Mouse (Mus musculus) adrenal gland, postnatal 14 days (tissue): ENCODE measurements around the gene Chrdl1. TPM values are rescaled to one million over a fixed set of nuclear protein-coding genes. Genes with fewer than 3 reads are reported as not detected.

Experiments used
- DNase-seq: peaks from one replicate; pipeline ENCODE4 v3.0.0; 2021; ENCODE audit warnings: mixed read lengths
- long read RNA-seq, 2 experiments: library from polyadenylated mRNA; stranded (forward); transcript quantifications; one replicate each; pipeline ENCODE4 v2.0.0; 2021
- total RNA-seq: library from RNA; stranded (reverse); gene quantifications from 2 replicates; pipeline ENCODE4 v1.2.3, GENCODE M21; 2021

Gene Chrdl1
- 2.0 and 4.4 TPM in 2 replicates for total RNA-seq
- long read RNA-seq, experiment 1, result 0 reads
- long read RNA-seq, experiment 2, result 0 reads

DNA sequence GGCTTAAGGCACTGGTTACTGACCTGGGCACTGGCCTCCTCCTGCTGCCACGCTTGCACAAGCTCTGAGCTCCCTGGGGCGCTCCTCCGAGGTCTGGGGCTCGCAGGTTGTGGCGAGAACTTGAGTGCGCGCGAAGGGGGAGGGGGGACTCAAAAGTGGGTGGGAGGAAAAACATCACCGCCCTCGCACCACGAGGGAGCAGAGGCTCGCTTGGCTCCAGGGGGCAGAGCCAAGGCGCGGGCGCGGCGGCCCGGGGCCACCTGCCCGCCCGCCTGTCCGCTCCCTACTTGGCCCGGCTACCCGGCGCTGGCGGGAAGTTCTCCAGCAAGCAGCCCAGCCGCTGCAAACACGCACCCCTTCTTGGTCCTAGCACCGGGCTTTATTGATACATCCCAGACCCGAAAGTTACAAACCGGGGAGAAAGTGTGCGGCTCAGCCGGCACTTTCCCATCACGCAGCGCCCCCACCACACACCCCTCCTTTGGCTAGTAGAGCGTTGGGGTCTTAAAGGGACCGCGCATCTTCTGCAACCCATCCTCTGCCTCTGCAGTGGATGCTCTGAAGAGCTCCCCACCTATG, at the start of gene Chrdl1:
TSS of gene Chrdl1 (minus strand) at position 472 of the 579 bp plus-strand sequence.
- peak; percentile 24 for DNase-seq

DNA sequence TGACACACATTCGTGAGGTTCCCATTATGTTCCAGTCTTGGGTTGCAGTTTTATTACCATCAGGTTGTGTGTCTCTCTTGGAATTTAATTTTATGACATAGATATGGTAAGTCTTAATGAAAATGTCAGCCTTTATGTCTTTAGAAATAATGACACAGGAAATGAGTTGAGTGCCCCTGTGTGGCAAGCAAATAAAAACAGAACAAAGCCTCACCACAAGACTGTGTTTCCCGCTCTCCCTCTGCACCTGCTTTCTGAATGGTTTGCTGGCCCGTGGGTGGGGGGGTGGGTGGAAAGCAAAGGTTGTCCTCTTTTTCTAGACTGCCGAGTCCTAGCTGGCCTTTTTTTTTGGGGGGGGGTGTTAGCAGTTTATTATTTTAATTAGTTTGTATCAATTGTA, 48.6 kb upstream of the Chrdl1 start:
- no peak for DNase-seq

DNA sequence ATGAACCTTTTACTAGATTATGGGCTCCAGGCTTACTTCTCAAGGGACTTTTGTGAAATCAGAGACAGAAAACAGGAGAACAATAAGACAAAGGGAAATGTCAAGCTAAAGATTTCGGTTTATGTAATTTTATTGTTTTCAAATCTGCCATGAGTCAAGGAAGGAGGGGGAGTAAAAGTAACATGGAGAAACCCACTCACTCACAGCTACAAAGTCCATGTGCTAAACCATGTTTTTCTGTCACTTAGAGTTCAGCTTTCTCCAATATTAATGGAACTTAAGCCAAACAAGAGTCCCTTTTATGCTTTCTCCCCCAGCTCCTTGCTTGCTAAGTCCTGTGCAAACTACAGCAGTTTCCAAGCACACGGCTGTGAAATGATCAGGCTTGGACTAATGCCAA, 10.5 kb upstream of the Chrdl1 start:
- DNase-seq, result no peak

DNA sequence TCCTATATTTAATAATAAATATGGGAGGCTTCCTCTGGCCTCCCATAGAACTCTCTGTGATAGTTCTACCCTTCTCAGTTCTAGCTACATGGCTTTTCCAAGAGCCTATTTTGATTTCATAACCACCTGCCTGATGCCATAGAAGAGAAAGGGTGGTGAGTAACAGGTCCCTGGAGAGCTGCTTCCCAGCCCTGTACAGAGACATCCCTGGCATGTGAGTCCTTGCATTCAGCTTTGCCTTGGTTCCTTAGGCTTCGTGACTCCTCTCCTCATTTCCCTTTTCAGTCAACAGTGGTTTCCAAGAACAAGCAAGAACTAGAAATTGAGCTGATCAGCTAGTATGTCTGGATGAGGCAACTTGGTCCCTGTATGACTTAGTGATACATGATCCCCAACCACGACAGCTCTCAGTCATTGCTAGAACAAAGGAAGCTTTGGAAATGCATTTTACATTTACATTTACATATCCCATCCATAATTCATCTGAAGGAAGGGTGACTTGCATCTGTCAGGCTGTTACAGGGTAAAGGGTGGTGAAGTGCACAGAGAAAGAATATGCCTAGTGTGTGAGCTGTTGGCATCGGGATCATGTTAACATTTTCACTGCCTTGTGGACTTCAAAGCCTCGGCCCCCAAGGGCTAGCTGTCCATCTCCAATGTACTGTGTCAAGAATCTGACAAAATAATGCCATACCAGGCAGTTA, 27.7 kb downstream of the Chrdl1 start:
- no peak for DNase-seq

DNA sequence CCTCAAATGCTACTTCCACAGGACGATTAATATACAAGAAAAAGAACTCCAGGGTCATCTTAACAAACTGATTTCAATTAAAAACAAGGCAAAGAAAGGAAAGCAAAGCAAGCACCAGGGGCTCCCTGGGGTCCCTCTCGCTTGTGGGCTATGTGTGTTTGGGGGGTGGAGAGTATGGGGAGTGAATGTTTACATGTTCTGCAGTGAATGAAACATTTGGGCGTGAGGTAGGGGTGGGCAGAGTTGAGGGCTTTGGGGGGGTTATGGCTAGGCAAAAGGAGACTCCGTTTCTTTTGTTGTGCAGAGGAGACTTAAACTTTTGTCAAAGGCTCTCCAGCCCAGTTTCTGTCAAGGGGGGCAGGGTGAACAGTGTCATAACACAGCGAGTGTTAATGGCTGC, 46.8 kb downstream of the Chrdl1 start:
- DNase-seq, result no peak

DNA sequence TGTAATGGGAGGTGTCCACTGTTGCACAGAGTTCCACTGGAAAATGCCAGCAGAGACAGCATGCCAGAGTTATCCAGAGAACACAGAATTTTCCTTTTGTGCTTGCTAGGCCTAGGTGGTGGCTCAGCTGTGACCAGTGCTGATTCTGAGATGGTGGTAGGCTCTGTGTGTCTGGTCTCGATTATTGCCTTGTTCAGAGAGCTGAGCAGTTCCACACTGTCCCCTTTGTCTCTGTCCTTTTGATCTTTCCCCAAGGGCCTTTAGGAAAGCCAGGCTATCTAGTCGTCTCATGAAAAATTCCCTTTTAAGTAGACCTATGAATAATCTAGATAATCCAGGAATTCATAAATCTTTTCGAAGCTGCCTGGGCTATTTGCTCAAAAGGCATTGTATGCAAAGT, 47.3 kb downstream of the Chrdl1 start:
- no peak for DNase-seq

DNA sequence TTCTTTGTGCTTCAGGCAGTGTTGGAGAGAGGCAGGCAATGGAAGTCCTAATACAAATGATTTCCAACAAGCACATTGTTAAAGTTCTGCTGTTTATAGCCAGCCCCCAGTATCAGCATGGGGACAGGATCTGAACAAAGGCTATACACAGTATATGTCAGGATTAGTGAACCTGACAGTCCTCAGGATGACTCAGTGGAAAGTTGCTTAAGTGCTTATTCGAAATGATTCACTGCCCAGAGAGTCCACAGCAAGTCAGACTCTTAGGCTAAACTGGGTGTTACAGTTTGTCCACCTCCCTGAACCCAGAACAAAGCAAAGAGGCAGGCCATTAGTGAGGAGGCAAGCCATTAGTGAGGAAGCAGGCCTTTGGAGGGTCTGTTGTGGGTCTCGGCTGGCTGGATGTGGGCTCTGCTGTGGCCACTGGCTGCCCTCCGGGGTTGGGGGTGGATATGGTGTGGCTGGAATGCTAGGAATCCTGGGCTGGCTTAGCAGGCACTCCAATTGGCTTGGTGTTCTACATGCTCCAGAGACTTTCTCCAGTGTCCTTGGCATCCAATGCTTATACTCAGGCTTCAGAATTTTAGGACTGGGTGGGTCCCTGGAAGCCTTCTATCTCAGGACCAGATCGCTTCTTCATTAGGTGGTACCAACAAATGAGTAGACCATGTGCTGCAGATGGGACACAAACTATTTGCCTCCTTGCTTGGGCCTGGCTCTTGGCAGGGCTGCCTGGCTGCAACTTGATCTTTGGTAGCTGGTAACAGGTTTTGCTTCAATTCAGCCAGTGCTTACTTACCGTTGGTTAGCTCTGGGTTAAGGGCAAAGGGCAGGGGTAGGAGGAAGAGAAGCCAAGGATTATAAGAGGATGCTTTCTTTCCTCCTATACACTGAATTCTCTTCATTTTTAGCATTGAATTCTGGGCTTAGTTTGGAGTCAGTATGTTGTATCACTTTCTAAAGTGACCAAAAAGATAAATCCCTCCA, 49.3 kb downstream of the Chrdl1 start:
- peak; percentile 14 for DNase-seq

DNA sequence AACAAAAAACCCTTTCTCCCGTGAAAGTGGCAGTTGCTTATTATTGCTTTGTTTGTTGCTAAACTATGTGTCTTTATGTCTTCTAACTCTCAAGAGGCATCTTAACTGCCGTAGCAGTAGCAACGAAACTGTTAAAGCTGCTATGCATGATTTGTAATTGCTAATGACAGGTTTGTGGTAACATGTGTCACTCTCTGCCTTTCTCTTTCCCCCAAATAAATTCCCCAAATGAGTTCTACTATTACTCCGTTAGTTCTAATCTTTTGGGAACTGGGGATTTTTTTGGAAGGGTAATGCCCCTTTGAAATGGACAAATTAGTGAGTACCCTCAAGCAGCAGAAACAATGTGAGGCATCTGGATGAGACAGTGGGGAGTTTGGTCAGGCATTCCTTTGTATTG, 55.9 kb downstream of the Chrdl1 start:
- no peak for DNase-seq

DNA sequence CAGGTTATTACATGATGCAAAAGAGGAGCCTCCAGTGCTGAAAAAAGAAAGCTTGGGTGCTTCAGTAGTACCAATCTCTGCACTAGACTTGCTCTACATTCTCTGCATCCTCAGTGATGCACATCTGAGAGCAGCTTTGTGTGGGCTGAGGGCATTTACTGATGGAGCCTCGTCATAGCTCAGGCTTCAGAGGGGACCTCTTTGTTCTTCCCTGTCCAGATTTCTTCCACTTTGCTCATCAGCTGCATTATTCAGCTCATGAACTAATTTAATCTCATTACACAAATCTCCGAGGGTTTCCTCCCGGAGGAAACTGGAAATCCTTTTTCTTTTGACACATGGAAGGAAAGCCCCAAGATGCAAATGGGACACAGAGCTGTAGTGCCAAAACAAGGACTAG, 56.5 kb downstream of the Chrdl1 start:
- DNase-seq, result no peak

DNA sequence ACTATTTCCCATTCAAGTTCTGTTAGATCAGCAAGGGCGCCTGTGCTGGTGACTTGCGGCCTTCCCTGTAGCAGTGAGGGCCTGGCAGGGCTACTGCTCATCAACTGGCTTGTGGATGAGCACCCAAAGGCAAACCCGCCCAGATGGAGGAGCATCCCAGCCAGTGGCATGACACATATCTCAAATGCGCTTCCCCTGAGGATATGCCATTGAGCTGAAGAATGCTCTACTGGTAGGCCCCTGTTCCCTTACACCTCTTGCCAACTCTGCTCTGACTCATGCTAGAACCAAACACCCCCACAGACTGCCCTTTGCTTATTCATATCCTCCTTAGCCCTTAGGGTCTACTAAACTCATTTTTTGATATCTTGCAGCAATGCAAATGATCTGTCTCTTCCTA, 57.4 kb downstream of the Chrdl1 start:
- DNase-seq, result no peak

DNA sequence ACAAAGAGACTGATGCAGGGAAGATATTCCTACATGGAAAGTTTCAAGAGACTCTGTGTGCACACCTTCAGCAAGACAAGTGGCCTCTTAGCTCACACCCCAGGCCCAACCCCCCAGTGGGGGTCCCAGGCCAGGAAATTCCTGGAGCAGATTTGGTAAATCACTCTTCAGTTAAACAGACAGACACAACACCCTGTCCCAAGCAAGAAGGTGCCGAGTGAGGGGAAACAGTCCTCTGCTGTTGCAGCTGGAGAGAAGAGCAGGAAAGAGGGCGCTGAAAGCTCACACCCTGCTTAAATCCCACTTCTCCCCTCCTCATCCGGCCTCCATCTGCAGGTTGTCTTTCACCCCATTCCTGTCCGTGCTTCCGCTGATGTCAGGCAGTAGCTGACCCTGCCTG, 58.2 kb downstream of the Chrdl1 start:
- no peak for DNase-seq

DNA sequence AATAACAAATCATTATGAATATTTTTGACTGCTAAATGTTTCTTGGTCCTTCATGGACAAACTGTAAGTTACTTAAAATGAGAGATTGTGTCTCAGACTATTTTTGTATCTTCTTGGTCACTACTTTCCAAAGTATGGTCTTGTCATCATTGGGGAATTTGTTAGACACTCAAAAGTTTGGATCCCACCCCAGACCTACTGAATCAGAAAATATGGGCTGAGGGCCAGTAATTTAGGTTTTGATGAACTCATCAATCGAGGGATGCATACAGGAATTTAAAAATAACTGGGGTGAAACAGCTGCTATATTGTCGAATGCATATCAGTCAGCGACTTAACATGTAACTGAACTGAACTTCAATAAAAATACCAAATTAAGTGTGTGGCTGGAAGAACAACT, 80.9 kb downstream of the Chrdl1 start:
- no peak for DNase-seq

DNA sequence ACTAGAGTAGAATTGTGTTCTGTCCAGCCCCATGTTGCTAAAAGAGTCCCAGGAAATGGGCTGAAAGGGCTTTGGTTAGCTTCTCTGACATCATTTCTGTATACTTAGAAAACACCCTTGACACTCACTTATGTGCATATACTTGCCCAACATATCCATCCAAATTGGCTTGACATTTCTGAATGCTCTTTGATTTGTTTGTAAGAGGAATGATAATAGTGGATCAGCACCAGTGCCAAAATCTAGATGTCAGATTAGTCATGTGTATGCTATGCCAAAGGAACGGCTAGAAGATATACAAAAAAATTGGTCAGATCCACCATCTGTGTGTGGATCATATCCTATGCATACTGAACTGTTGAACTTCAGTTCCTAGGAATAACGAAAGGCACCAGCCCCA, 99.3 kb downstream of the Chrdl1 start:
- DNase-seq, result no peak

DNA sequence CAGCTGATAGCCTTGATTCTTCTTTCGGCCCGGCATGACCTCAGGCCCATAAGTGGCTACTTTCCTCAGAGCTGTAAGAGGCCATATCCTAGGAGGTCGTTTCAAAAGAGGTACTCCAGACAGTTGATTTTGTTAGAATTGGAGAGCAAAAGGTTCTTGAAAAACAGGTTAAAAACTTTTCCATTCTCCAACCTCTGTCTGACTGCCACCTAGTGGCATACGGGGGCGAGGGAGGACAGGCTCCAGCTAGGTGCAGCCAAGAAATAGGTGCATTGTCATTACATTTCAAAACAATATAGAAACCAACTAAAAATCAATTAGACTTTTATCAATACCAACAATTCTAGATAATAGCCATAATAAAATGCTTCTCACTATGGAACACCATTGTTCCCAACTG, 118.9 kb downstream of the Chrdl1 start:
- peak; percentile 5 for DNase-seq

DNA sequence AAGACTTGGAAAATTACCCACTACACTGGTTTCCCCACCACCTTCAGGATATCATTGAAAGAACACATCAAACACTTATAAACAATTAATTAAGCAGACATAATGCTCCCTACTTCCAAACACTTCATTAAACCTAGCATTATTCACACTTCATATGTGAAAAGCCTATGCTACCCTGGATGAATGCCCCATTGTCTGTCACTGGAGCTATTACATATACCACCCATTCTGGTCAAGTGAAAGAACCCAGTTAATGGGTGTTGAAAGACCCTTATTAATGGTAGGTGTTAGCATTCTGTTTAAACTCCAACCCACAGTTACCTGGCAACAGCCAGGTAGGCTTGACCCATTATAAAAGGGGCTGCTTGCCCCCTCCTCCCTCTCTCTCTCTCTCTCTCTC, 143.4 kb downstream of the Chrdl1 start:
- DNase-seq, result no peak

Other genes starting within 250 kb of the Chrdl1 start
- gene Pak3, start 124.3 kb upstream of the Chrdl1 start, total RNA-seq, result 17.1 and 31.2 TPM in 2 replicates